Mouse (Mus musculus) lung, adult 2 months (tissue): Measurements from ENCODE around the gene Eya4.

ENCODE experiments used
- CTCF ChIP-seq: fragments of 200-500 bp; IDR thresholded peaks from 2 replicates; pipeline ENCODE4 v1.5.1; 2011; ENCODE audit warnings: mild to moderate bottlenecking, low read length, control low read depth; ENCODE audit not compliant: insufficient read depth
- POLR2A ChIP-seq: fragments of 200-500 bp; IDR thresholded peaks from 2 replicates; pipeline ENCODE4 v1.6.1; 2011; ENCODE audit warnings: low read depth, mild to moderate bottlenecking, control low read depth, low read length, borderline replicate concordance; ENCODE audit errors: extremely low read depth

GRCm38 (mm10) chr10:23127151-23127550 is 223.4 kb downstream of the Eya4 start:
- no peak for TF ChIP-seq POLR2A
- no peak for TF ChIP-seq CTCF
